Mouse (Mus musculus): Measurements from ENCODE around the gene Draxin. TPM values are rescaled to one million over a fixed set of nuclear protein-coding genes. Genes with fewer than 3 reads are reported as not detected.
A peak's percentile ranks its signal among the peaks of the same experiment; 100 is the strongest.

The Draxin gene
- polyA plus RNA-seq, 1 experiment from 2014 or later = 16.1 TPM

DNA sequence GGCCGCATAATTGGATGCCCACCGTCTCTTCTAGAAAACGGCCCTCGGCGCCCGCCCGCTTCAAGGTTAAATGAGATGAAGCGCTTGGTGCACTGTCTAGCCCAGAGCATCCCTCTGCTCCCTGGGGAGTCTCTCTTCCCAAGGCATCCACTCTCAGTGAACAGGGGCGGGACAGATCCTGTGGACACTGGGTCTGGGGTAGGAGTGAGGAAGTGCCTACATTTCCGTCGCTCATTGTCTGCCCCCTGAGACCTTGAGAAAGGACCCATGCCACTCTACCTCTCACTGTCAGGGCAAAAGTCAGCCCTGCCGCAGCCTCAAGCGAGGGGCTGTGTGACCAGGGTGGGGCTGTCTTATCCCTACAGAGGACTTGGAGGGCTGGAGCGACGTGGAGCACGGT, 34.0 kb upstream of the Draxin start:
- no peak for ATAC-seq (ENCODE audit: low FRiP score, low read depth)
- 0 out of 2 replicates have a peak overlapping the region, but pooled peaks have one; percentile 18 for H3K9ac ChIP-seq
- H3K9me3 ChIP-seq = no peaks in the 10 kb centered on the region
- H3K27ac ChIP-seq (replicated peaks) = no peak overlapping the region
- peaks cover 53% of the 10 kb centered on the region for H3K4me1 ChIP-seq (replicated peaks)
- no peaks in the 10 kb centered on the region for H3K36me3 ChIP-seq
- WGBS = 2% methylated on average over 16 of the region's 16 CpGs
- peaks cover 51% of the 10 kb centered on the region for H3K27me3 ChIP-seq
- H3K4me3 ChIP-seq = peak overlapping the region; percentile 31
- H3K4me2 ChIP-seq = peak overlapping the region; percentile 54

DNA sequence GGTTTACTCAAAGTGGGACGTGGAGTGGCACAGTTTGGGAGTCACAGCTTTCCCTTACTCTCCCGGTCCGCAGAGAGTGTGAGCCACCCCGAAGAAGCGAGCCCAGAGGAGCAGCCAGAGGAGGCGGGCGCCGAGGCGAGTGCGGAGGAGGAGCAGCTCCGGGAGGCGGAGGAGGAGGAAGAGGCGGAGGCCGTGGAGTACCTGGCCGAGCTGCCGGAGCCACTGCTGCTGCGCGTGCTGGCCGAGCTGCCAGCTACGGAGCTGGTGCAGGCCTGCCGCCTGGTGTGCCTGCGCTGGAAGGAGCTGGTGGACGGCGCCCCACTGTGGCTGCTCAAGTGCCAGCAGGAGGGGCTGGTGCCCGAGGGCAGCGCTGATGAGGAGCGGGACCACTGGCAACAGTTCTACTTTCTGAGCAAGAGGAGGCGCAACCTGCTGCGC, 33.5 kb upstream of the Draxin start:
- WGBS = under 1% methylated on average over 28 of the region's 29 CpGs
- Histone ChIP-seq H3K4me3 (peak overlapping the region; percentile 31), H3K9me3 (no peaks in the 10 kb centered on the region), H3K27me3 (peaks cover 50% of the 10 kb centered on the region), H3K4me1 (replicated peaks) (peaks cover 52% of the 10 kb centered on the region), H3K9ac (0 out of 2 replicates have a peak overlapping the region, but pooled peaks have one; percentile 18), H3K27ac (replicated peaks) (no peak overlapping the region), H3K36me3 (no peaks in the 10 kb centered on the region), H3K4me2 (peak overlapping the region; percentile 54)
- no peak for ATAC-seq (ENCODE audit: low FRiP score, low read depth)

DNA sequence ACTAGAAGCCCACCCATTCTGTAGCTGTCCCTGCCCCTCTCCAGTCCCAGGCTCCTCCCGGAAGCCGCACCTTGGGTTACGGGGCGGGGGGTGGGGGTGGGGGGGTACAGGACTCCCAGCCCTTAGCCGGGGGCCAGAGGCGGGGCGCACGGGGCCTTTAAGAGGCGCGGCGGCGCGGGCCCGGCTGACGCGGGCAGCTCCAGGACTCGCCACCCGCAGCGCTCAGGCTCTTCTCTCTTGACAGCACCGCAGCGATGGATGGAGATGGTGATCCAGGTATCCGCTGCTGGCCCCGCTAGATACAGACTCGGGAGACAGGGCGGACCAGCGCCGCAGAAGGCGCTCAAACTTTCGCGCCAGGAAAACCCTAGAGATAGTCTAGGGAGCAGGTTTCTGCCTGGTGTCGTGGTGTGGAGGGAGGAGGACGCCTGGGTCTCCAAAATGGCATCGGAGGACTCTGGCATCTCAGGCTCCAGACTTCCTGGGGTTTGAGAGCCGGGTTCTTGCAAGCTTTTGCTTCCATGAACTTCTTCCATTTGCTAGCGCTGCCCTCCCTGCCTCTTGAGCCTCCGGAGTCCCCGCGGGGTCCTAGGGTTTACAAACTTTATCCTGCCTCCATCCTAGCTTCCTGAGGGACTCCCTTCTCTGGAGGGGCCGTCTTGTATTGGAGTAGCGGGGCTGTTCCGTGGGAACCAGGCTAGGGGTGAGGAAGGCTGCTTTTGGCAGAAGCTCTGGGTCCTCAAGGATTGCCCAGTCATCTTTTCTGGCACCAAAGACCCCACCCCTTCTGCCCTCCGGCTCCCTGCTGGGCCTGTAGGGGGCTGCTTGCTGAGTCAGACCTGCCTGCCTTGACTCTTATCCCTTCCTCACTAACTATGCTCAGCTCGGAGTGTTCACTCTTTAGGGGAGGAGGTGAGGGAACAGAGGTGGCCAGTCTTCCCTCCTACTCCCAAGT, 30.2 kb upstream of the Draxin start, which contains the start of the genes Fbxo44 and Fbxo2:
Fbxo44 (minus strand) TSS at position 47 of the 955 bp plus-strand sequence.
Fbxo2 (plus strand) TSS at position 186 of the 955 bp plus-strand sequence.
- peak; percentile 75 for ATAC-seq (ENCODE audit: low FRiP score, low read depth)
- H3K36me3 ChIP-seq = peaks cover 12% of the 10 kb centered on the region
- peak within 1 kb of the TSS; percentile 88 for H3K27ac ChIP-seq (replicated peaks)
- peak within 1 kb of the TSS; percentile 92 for H3K4me2 ChIP-seq
- WGBS = 1% methylated on average over 40 of the region's 43 CpGs
- H3K9me3 ChIP-seq = no peaks in the 10 kb centered on the region
- peak within 1 kb of the TSS; percentile 87 for H3K9ac ChIP-seq
- peaks cover 38% of the 10 kb centered on the region for H3K27me3 ChIP-seq
- peak within 1 kb of the TSS; percentile 61 for H3K4me3 ChIP-seq
- peaks cover 53% of the 10 kb centered on the region for H3K4me1 ChIP-seq (replicated peaks)

DNA sequence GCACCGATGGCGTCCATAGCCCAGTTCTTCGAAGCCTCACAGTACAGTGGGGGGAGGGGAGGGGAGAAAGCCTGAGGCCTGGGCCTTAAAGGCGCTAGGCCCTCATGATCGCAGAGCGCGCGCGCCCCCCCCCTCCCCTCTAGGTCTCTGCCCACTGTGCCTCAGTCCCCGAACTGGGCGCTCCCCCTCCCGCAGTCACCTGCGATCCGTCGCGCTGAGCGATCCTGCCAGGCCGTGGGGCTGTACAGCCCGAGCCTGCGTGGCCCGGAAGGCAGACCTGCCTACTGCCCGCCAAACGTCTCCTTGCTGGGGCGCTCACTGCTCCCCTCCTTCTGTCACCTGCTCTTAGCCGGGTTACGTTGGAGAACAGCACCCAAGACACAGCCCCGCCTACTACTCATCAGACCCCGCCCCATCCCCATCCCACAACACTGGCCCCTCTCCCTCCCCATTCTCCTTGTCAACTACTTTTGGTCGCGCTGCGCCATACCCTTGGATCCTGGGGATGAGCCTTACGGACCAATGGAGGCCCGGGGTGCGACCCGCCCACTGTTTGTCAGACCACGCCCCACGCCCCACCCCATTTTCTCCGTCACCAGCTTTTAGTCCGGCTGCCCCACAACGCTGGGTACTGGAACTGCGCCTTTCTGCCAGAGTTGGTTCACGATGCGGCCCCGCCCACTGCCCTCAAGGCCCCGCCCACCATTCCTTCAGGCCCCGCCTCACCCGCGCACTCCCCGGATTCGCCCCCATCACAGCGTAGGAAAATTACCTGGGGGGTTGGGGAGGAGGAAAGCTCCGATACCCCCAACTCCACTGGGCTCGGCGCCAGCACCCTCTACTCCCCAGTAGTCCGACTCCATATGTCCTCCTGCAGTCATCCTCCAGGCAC, 29.3 kb upstream of the Draxin start:
- WGBS = under 1% methylated on average over 46 of the region's 55 CpGs
- Histone ChIP-seq H3K4me1 (replicated peaks) (peaks cover 46% of the 10 kb centered on the region), H3K27ac (replicated peaks) (peak overlapping the region; percentile 88), H3K4me2 (peak overlapping the region; percentile 92), H3K27me3 (peaks cover 31% of the 10 kb centered on the region), H3K4me3 (peak overlapping the region; percentile 61), H3K36me3 (peaks cover 18% of the 10 kb centered on the region), H3K9ac (peak overlapping the region; percentile 87), H3K9me3 (no peaks in the 10 kb centered on the region)
- peak; percentile 91 for ATAC-seq (ENCODE audit: low FRiP score, low read depth)

DNA sequence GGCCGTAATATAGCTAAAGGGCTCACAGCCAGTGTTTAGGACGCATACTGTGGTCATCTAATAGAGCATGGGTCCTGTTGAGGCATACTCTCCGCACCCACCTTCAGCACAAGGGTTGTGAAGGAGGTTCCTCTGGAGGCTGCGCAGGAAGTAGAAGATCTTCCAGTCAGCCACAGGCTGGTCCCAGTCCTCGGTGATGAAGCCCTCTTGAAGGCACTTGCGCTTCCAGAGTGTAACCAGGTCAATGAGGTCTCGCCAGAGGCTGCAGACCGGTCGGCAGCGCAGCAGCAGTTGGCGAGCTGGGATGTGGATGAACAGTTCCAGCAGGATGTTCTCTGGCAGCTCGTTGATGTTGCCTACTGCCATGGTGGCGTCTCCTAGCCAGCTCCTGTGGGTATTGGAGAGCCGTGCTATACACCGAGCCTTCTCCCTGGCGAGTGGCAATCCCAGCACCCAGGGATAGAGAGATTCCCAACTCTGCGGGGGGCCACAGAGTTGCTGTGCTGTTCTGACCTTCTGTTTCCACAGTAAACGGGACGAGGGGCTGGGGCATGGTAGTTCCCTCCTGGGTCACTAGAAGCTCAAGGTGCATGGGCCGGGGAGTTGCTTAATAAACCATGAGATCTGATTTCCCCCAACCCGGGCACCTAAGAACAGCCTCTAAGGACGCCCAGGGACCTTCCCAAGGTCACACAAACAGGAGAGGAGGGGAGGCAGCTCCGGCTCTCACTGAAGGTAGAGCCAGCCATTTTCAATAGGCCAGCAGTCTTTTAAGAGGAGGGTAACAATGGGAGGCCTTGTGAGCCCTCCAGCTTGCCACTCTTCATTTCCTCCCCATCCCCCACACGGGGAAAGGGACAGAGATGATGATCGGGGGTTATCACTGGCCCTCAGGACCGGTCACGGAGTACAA, 28.2 kb upstream of the Draxin start:
- WGBS = 20% methylated on average over 27 of the region's 27 CpGs
- H3K4me3 ChIP-seq = peak overlapping the region; percentile 61
- ATAC-seq (ENCODE audit: low FRiP score, low read depth) = no peak
- H3K36me3 ChIP-seq = peaks cover 23% of the 10 kb centered on the region
- H3K4me2 ChIP-seq = peak overlapping the region; percentile 92
- peak overlapping the region; percentile 88 for H3K27ac ChIP-seq (replicated peaks)
- H3K4me1 ChIP-seq (replicated peaks) = peaks cover 36% of the 10 kb centered on the region
- peaks cover 24% of the 10 kb centered on the region for H3K27me3 ChIP-seq
- H3K9me3 ChIP-seq = no peaks in the 10 kb centered on the region
- H3K9ac ChIP-seq = peak overlapping the region; percentile 87

DNA sequence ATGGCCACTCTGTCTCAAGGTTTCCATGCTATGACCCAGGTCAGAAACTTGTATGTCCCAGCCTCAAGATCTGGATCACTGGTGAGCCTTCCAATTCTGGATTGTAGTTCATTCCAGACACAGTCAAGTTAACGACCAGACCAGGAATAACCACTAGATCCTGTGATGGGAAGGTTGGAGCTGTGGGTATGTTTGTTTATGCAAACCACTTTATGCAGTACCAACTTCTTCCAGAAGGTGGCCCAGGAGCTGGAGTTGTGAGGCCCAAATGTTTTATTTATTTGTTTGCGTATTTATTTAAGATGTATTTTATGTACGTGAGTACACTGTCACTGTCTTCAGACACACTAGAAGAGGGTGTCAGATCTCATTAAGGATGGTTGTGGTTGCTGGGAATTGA, 24.5 kb upstream of the Draxin start:
- ATAC-seq (ENCODE audit: low FRiP score, low read depth) = no peak
- H3K4me2 ChIP-seq = no peak overlapping the region
- H3K27me3 ChIP-seq = no peaks in the 10 kb centered on the region
- WGBS = 47% methylated on average over 3 of the region's 3 CpGs
- no peak overlapping the region for H3K27ac ChIP-seq (replicated peaks)
- H3K4me3 ChIP-seq = no peak overlapping the region
- no peak overlapping the region for H3K9ac ChIP-seq
- H3K4me1 ChIP-seq (replicated peaks) = peaks cover 28% of the 10 kb centered on the region
- no peaks in the 10 kb centered on the region for H3K9me3 ChIP-seq
- peaks cover 32% of the 10 kb centered on the region for H3K36me3 ChIP-seq

DNA sequence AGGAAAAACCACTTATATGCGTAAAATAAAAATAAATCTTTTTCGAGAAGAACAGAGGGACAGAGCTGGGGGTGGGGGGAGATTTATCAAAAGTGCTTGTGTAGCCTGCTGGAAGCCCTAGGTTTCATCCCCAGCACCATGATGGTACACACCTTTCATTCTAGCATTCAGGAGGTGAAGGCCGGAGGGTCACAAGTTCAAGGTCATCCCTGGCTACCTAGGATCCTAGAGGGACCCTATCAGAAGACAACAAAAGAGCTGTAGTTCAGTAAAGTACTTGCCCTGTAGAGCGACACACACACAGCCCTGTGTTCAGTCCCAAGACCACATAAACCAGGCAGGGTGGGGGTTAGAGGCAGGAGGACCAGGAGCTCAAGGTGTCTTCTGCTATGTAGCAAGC, 23.5 kb upstream of the Draxin start:
- 97% methylated on average over 4 of the region's 4 CpGs for WGBS
- H3K36me3 ChIP-seq = peaks cover 32% of the 10 kb centered on the region

DNA sequence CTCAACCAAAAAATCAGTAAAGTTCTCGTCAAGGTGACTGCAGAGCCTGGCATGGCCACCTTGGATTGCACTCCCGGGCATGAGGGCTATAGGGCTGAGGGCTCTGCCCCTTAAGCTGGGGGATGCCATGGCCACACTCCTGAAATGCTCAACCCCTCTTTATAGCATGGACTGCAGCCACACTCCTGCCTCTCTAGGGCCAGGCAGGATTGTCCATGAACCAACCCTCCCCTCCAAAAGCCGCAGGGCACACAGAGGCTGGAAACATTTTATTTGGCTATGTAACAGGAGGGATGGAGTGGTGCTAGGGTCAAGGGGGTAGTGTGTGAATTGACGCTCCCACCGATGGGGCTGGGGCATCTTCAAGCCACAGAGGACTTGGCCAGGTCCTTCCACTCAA, 22.0 kb upstream of the Draxin start:
- Histone ChIP-seq H3K9ac (no peak overlapping the region), H3K4me3 (no peak overlapping the region), H3K27ac (replicated peaks) (peak overlapping the region; percentile 92), H3K4me1 (replicated peaks) (peaks cover 13% of the 10 kb centered on the region), H3K4me2 (no peak overlapping the region), H3K9me3 (no peaks in the 10 kb centered on the region), H3K27me3 (no peaks in the 10 kb centered on the region), H3K36me3 (peaks cover 32% of the 10 kb centered on the region)
- 80% methylated on average over 5 of the region's 5 CpGs for WGBS
- ATAC-seq (ENCODE audit: low FRiP score, low read depth) = no peak

More for the DNA sequence above, 23.5 kb upstream of the Draxin start:
- H3K4me3 ChIP-seq = no peak overlapping the region
- no peaks in the 10 kb centered on the region for H3K9me3 ChIP-seq
- no peak overlapping the region for H3K27ac ChIP-seq (replicated peaks)
- no peaks in the 10 kb centered on the region for H3K27me3 ChIP-seq
- no peak overlapping the region for H3K4me2 ChIP-seq
- ATAC-seq (ENCODE audit: low FRiP score, low read depth) = no peak
- H3K9ac ChIP-seq = no peak overlapping the region
- H3K4me1 ChIP-seq (replicated peaks) = peaks cover 26% of the 10 kb centered on the region

DNA sequence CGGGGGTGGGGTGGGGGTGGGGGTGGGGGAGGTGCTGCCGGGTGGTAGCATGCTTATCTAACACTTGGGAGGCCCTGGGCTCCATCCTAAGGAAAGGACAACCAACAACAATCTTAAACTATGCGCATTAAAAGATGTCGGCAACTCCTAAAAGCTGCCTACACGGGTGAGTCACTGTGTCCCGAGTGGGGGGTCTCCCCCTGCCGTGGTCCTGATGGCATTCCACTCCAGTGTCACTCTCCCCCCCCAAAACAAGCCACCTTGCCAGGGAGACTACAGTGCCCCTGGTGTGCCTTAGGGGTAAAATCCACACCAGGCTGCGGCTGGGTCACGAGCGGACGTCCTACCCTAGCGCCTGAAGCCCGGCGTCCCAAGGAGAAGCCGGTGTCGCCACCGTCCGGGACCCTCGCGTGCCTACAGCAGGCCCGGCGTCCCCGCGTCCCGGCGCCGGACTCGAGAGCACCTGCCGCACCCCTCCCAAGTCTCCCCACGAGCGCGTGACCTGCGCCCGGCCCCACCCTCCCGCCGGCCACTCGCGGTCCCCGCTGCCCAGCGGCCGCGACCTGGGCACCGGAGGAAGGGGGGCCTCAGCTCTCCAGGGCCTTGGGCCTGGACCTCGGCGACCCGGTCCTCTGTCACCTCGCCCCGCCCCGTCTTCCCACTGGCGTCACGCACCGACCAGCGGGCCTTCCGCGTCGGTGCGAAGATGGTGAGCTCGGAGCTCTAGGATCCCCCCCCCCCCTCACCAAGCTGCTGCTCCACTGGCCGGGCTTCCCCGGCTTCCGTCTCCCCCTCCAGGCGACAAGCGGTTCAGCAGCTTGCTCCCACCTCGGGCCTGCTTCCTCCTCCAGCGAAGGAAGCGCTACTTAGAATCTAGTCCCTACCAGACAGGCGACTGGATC, 21.0 kb upstream of the Draxin start, which contains the start of gene Fbxo6:
Fbxo6 (minus strand) TSS at position 874 of the 902 bp plus-strand sequence.
- peaks cover 32% of the 10 kb centered on the region for H3K36me3 ChIP-seq
- ATAC-seq (ENCODE audit: low FRiP score, low read depth) = peak; percentile 89
- peaks cover 8% of the 10 kb centered on the region for H3K4me1 ChIP-seq (replicated peaks)
- H3K27me3 ChIP-seq = no peaks in the 10 kb centered on the region
- peak within 1 kb of the TSS; percentile 73 for H3K9ac ChIP-seq
- under 1% methylated on average over 57 of the region's 67 CpGs for WGBS
- H3K27ac ChIP-seq (replicated peaks) = peak within 1 kb of the TSS; percentile 92
- H3K9me3 ChIP-seq = no peaks in the 10 kb centered on the region
- peak within 1 kb of the TSS; percentile 51 for H3K4me3 ChIP-seq
- peak within 1 kb of the TSS; percentile 93 for H3K4me2 ChIP-seq

DNA sequence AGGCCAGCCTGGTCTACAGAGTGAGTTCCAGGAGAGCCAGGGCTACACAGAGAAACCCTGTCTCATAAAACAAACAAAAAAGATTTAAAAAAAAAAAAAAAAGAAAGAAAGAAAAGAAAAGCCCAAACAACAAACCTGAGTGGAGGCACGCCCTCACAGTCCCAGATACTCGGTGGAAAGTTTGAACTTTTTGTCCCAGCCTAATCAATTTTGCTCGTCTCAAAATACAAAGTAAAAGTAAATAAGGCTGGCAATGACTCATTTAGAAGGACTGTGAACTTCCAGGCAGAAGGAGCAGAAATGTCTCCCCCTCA, 20.4 kb upstream of the Draxin start:
- H3K9ac ChIP-seq = 0 out of 2 replicates have a peak overlapping the region, but pooled peaks have one; percentile 73
- H3K36me3 ChIP-seq = peaks cover 33% of the 10 kb centered on the region
- H3K4me2 ChIP-seq = peak overlapping the region; percentile 93
- no peaks in the 10 kb centered on the region for H3K27me3 ChIP-seq
- peaks cover 8% of the 10 kb centered on the region for H3K4me1 ChIP-seq (replicated peaks)
- H3K9me3 ChIP-seq = no peaks in the 10 kb centered on the region
- WGBS = 40% methylated on average over 3 of the region's 3 CpGs
- ATAC-seq (ENCODE audit: low FRiP score, low read depth) = no peak
- peak overlapping the region; percentile 92 for H3K27ac ChIP-seq (replicated peaks)
- peak overlapping the region; percentile 51 for H3K4me3 ChIP-seq
